Mouse (Mus musculus) E14TG2a.4 (cell line): Measurements from ENCODE around the gene Zfp978.
"Not testable (repeated sequence)": the region's sequence is repeated elsewhere in the genome, so short reads cannot be mapped to it uniquely, and the experiment has no call there.

Source experiments
- CTCF ChIP-seq: conservative IDR thresholded peaks from 2 replicates; pipeline ENCODE4 v1.5.1; 2014; ENCODE audit warnings: low read length
- POU5F1 ChIP-seq: IDR thresholded peaks from 2 replicates; pipeline ENCODE4 v1.6.1; 2014; ENCODE audit warnings: low read length, borderline replicate concordance

- TF ChIP-seq CTCF, POU5F1: not testable (repeated sequence)
Observed at GRCm38 (mm10) chr4:147348906-147349686, 12.0 kb upstream of the Zfp978 start.
